Mouse (Mus musculus) adrenal gland, adult 18-20 months (tissue): ENCODE results near the gene Kcnj6. TPM values are rescaled to one million over a fixed set of nuclear protein-coding genes. Genes with fewer than 3 reads are reported as not detected.
A peak's percentile ranks its signal among the peaks of the same experiment; 100 is the strongest.

Experiments used
- DNase-seq, 2 experiments: peaks; one replicate each; pipeline ENCODE4 v3.0.0; 2021 to 2022; ENCODE audit warnings: low spot score in 2 of 2
- microRNA-seq, 2 experiments: library from miRNA; unstranded; fragments of <30 nt; microRNA quantifications; one replicate each; pipeline ENCODE4 v1.2.0; 2021; ENCODE audit warnings: borderline number of aligned reads in 2 of 2
- total RNA-seq, 2 experiments: library from RNA; stranded (reverse); gene quantifications; 1 replicate in 1 of 2; 2 replicates in 1 of 2; pipeline ENCODE4 v1.2.3; 2021

Gene Kcnj6
- total RNA-seq, 2 experiments from 2014 or later, result 0.93 to 1.2 TPM

DNA sequence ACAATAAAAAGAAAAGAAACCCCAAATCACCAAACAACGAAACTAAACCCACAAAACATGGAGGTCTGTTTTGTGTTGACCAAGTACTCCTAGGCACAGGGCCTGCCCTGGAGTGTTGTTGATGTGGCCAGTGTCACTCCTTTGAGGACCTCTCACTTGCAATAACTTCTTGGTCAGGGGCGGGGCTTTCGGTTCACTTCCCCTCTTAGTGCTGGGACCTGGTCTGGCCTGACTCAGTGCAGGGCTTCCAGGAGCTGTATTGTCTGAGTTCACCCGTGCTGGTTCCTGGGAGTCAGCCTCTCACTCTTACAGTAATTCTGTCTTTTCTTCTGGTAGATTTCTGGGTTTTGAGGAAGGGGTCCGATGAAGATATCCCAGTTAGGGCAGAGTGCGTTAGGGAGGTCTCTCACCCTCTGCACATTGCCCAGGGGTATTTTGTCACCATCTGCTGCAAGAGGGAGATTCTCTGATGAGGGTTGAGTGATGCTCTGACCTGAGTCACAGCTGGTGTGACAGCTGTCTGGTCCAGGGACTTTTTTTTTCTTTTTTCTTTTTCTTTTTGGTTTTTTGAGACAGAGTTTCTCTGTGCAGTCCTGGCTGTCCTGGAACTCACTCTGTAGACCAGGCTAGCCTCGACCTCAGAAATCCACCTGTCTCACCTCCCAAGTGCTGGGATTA is 276.9 kb downstream of the Kcnj6 start:
- DNase-seq, result no peak

- no peak for DNase-seq
Observed at GRCm38 (mm10) chr16:94719488-94719887, 278.0 kb downstream of the Kcnj6 start.

- no peak for DNase-seq
Observed at GRCm38 (mm10) chr16:94718919-94719318, 278.6 kb downstream of the Kcnj6 start.

DNA sequence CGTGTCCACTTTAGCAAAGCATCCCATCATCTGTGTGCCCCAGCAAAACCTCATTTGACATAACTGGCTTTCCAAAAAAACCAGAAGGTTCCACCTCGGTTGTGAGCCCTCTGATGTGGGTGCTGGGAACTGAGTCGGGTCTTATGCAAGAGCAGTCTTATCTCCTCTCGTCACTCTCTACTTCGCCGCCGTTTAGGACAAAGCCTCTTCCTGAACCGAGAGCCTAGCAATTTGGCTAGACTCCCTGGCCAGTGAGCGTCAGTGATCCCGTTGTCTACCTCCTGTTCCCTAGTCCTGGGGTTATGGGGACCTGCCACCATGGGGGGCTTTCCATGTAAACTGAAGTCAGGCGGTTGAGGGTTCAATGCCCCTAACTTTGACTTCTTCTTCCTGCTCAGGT is 280.4 kb downstream of the Kcnj6 start:
- DNase-seq, result no peak

GRCm38 (mm10) chr16:94714483-94714882 is 283.0 kb downstream of the Kcnj6 start:
- no peak for DNase-seq

GRCm38 (mm10) chr16:94713480-94714094 is 283.9 kb downstream of the Kcnj6 start:
- peak; percentile 83 to 87 for DNase-seq

GRCm38 (mm10) chr16:94701971-94702370 is 295.5 kb downstream of the Kcnj6 start:
- no peak for DNase-seq

DNA sequence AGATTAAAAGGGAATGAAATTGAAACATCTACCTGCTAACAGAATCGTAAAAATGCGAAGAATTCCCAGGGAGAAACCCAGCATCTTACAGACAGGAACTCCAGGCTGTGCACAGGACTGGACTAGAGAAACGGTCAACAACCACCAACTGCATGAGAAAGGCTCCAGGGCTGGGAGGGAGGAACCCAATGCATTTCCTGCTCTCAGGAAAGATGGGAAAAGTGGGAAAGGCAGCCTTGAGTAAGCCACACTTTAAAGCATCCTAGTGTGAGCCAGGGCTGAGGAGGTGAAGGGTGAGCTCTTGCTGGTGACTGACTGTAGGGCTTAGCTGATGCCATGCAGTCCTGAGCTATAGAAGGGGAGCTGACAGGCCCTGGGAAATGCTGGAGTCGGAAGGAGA is 296.4 kb downstream of the Kcnj6 start:
- DNase-seq, result no peak

Small RNAs within 50 kb of the gene (microRNA-seq; reads per million reads assigned to microRNA genes)
- gene Gm22745, result 0 reads per million in 2 experiments
